Mouse (Mus musculus): ENCODE measurements around the gene Zbtb44.

DNA sequence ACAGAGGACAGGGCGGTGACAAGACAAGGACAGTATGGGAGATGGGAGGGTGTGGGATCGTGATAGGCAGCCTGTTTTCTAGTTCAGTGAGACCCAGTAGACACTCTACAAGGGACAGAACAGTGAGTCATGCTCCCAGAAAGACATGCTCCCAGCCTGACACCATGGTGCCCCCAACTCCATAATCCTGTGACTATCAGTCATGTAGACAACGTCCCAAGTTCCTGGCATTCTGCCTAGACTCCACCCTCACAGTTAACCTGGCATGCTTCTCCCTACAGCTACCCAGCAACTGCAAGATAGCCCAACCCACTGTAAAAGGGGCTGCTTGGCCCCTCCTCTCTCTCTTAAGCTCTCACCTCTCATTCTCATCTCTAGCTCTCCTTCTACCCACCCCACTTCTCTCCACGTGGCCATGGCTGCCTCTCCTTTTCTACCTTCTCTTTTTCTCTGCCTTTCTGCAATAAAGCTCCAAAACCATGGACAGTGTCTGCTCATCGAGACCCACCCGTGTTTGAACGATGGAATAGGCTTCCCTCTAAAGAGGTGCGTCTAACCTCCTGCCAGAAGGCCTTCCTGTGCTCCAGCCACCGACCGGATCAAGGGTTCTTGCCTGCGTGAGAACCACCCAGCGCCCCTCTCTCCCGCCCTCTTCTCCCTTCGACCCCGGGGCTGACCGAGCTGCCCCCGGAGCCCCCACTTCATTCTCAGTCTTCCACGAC is 61.8 kb downstream of the Zbtb44 start:
- TF ChIP-seq CTCF (IDR thresholded peaks at IDR 0.05) = no peak
- TF ChIP-seq EP300 (IDR thresholded peaks at IDR 0.05; ENCODE audit: insufficient read depth, low read depth, low read length) = no peak
- TF ChIP-seq POLR2A (IDR thresholded peaks at IDR 0.05; ENCODE audit: insufficient read depth, low read depth, low read length) = no peak
